ENCODE assay signal across 8 mouse cellular contexts in the genomic region with DNA sequence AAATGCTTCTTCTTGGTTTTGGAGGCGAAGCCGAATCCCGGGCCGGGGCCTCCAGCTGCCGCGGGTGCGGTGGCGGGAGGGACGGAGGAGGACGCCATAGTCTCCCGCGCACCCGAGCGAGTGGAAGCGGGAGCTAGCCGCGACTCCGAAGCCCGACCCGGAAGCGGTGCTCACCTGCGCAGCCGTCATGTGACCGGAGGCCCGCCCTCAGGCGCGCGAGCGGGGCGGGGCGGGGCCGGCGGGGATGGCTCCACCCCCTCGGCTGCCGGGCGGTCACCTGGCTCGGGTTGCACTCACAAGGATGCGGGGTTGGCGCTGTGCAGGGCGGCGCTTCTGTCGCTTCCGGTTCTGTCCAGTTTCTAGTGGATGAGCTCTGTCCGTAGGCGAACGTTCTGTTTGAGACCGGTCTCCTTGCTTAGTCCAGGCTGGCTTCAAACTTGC. TPM values are rescaled to one million over a fixed set of nuclear protein-coding genes. Genes with fewer than 3 reads are reported as not detected.
A peak's percentile ranks its signal among the peaks of the same experiment; 100 is the strongest.
DNase-seq lines count a peak whose midpoint lies in the region; ATAC-seq and TF ChIP-seq lines count a peak whose summit lies in the region.

A gene (minus strand): TSS at position 172 of the 441 bp plus-strand sequence.

- peak within 1 kb of the TSS; percentile 87 for H3K4me3 ChIP-seq in brown adipose tissue, adult 24 weeks (ENCODE audit: insufficient read depth, low read depth, low read length)
- H3K4me3 ChIP-seq in heart, embryonic 12.5 days, result peak within 1 kb of the TSS; percentile 74
- peak within 1 kb of the TSS; percentile 82 for H3K4me3 ChIP-seq in kidney, postnatal 0 days (replicated peaks; ENCODE audit: low read depth, low read length)
- peak within 1 kb of the TSS; percentile 88 for H3K4me3 ChIP-seq in liver, embryonic 12.5 days
- peak within 1 kb of the TSS; percentile 86 for H3K4me3 ChIP-seq in stomach, embryonic 14.5 days (ENCODE audit: low read depth, low read length)

- no peaks in the 10 kb centered on the region for H3K9me3 ChIP-seq in heart, embryonic 12.5 days (replicated peaks)
- no peaks in the 10 kb centered on the region for H3K9me3 ChIP-seq in kidney, postnatal 0 days (replicated peaks; ENCODE audit: low read length)
- H3K9me3 ChIP-seq in liver, embryonic 12.5 days (replicated peaks), result no peaks in the 10 kb centered on the region
- no peaks in the 10 kb centered on the region for H3K9me3 ChIP-seq in stomach, embryonic 14.5 days (ENCODE audit: control insufficient read depth, low read depth, low read length)

- peak; percentile 97 for ATAC-seq in CD4-positive, CD25-positive, alpha-beta regulatory T cell, adult 4 months
- ATAC-seq in heart, embryonic 12.5 days (ENCODE audit: insufficient number of reproducible peaks, low FRiP score), result peak; percentile 99
- ATAC-seq in kidney, postnatal 0 days (replicated peaks; ENCODE audit: low FRiP score, low read depth), result peak; percentile 96
- peak; percentile 94 for ATAC-seq in liver, embryonic 12.5 days
- peak; percentile 98 for ATAC-seq in stomach, embryonic 14.5 days (ENCODE audit: insufficient number of reproducible peaks, insufficient read depth, low FRiP score, low read depth)

- H3K4me2 ChIP-seq in heart, embryonic 12.5 days, result peak within 1 kb of the TSS; percentile 86
- H3K4me2 ChIP-seq in kidney, postnatal 0 days (ENCODE audit: low read length), result peak within 1 kb of the TSS; percentile 94
- peak within 1 kb of the TSS; percentile 90 for H3K4me2 ChIP-seq in liver, embryonic 12.5 days
- peak within 1 kb of the TSS; percentile 90 for H3K4me2 ChIP-seq in stomach, embryonic 14.5 days (replicated peaks; ENCODE audit: low read depth, low read length)

- no peaks in the 10 kb centered on the region for H3K4me1 ChIP-seq in brown adipose tissue, adult 24 weeks (ENCODE audit: control insufficient read depth, insufficient read depth, insufficient read length, low read length)
- peaks cover 12% of the 10 kb centered on the region for H3K4me1 ChIP-seq in heart, embryonic 12.5 days (replicated peaks)
- H3K4me1 ChIP-seq in kidney, postnatal 0 days (replicated peaks; ENCODE audit: insufficient read depth, low read length), result peaks cover 7% of the 10 kb centered on the region; the same call in 1 of the 2 replicates
- peaks cover 63% of the 10 kb centered on the region for H3K4me1 ChIP-seq in liver, embryonic 12.5 days
- H3K4me1 ChIP-seq in stomach, embryonic 14.5 days (ENCODE audit: control insufficient read depth, insufficient read depth, low read length), result no peaks in the 10 kb centered on the region

- peaks cover 23% of the 10 kb centered on the region for H3K36me3 ChIP-seq in heart, embryonic 12.5 days
- H3K36me3 ChIP-seq in kidney, postnatal 0 days (ENCODE audit: insufficient read depth, low read length), result peaks cover 16% of the 10 kb centered on the region
- peaks cover 33% of the 10 kb centered on the region for H3K36me3 ChIP-seq in liver, embryonic 12.5 days
- H3K36me3 ChIP-seq in stomach, embryonic 14.5 days (ENCODE audit: control insufficient read depth, insufficient read depth, low read length), result peaks cover 6% of the 10 kb centered on the region; the same call in 1 of the 2 replicates

- peak; percentile 28 for DNase-seq in fat pad, adult 2 months (ENCODE audit: extremely low read depth, low read depth, low spot score)
- peak; percentile 86 for DNase-seq in kidney, postnatal 0 days (ENCODE audit: low spot score)
- peak; percentile 87 to 92 for DNase-seq in natural killer cell, adult 2 months (ENCODE audit: low spot score in 2 of 2)

- H3K27me3 ChIP-seq in heart, embryonic 12.5 days (replicated peaks), result no peaks in the 10 kb centered on the region
- no peaks in the 10 kb centered on the region for H3K27me3 ChIP-seq in kidney, postnatal 0 days (ENCODE audit: insufficient read depth, low read length)
- H3K27me3 ChIP-seq in liver, embryonic 12.5 days (replicated peaks), result no peaks in the 10 kb centered on the region
- no peaks in the 10 kb centered on the region for H3K27me3 ChIP-seq in stomach, embryonic 14.5 days (ENCODE audit: control insufficient read depth, insufficient read depth, low read length)

- no peak within 1 kb of the TSS for H3K27ac ChIP-seq in brown adipose tissue, adult 24 weeks (replicated peaks; ENCODE audit: low read depth, low read length)
- H3K27ac ChIP-seq in heart, embryonic 12.5 days (ENCODE audit: poor library complexity, severe bottlenecking), result peak within 1 kb of the TSS; percentile 25
- H3K27ac ChIP-seq in kidney, postnatal 0 days, result peak within 1 kb of the TSS; percentile 94
- peak within 1 kb of the TSS; percentile 90 for H3K27ac ChIP-seq in liver, embryonic 12.5 days
- H3K27ac ChIP-seq in stomach, embryonic 14.5 days (ENCODE audit: low read length), result peak within 1 kb of the TSS; percentile 39; the same call in 1 of the 2 replicates

- under 1% methylated on average over 47 of the region's 47 CpGs for WGBS in heart, embryonic 12.5 days
- WGBS in kidney, postnatal 0 days, result under 1% methylated on average over 42 of the region's 47 CpGs
- 1% methylated on average over 46 of the region's 47 CpGs for WGBS in liver, embryonic 12.5 days (ENCODE audit: insufficient replicate concordance)
- WGBS in stomach, embryonic 14.5 days, result under 1% methylated on average over 47 of the region's 47 CpGs

- TF ChIP-seq CTCF in kidney, postnatal 0 days (IDR thresholded peaks at IDR 0.05; ENCODE audit: low read depth), result no peak

- peak within 1 kb of the TSS; percentile 80 for H3K9ac ChIP-seq in heart, embryonic 12.5 days
- H3K9ac ChIP-seq in kidney, postnatal 0 days (ENCODE audit: low read depth, low read length), result peak within 1 kb of the TSS; percentile 87
- peak within 1 kb of the TSS; percentile 97 for H3K9ac ChIP-seq in liver, embryonic 12.5 days
- peak within 1 kb of the TSS; percentile 77 for H3K9ac ChIP-seq in stomach, embryonic 14.5 days (replicated peaks; ENCODE audit: low read depth, low read length)

RNA-seq across cellular contexts. Expression of the gene that starts here (rescaled TPM):
- polyA plus RNA-seq in CD4-positive, CD25-positive, alpha-beta regulatory T cell, adult 4 months (2017; shearing (Covaris generic)), result 10 to 100 TPM; 24.2 to 39.3 TPM
- 15.4 and 18.5 TPM in 2 replicates for polyA plus RNA-seq in brown adipose tissue, adult 24 weeks (2012; ENCODE audit: insufficient read depth, insufficient read length, missing spikeins)
- 29.7 and 31.5 TPM in 2 replicates for polyA plus RNA-seq in heart, embryonic 12.5 days (2016; fragmentation: Nextera tagmentation; extraction: Ambion mirVana)
- 45.0 and 50.1 TPM in 2 replicates for polyA plus RNA-seq in kidney, postnatal 0 days (2015; fragmentation: Nextera tagmentation; extraction: Ambion mirVana)
- 44.7 and 50.0 TPM in 2 replicates for polyA plus RNA-seq in liver, embryonic 12.5 days (2016; fragmentation: Nextera tagmentation; extraction: Ambion mirVana)
- 22.7 and 22.9 TPM in 2 replicates for polyA plus RNA-seq in stomach, embryonic 14.5 days (2014; fragmentation: Nextera tagmentation; extraction: Ambion mirVana)

Comparison
In these comparisons a context has a peak if more than half of its experiments do, and no peak if none do; other contexts are left out.
1. DNase-seq: peak in every context shown above with its lines; median percentile 90 in natural killer cell, adult 2 months; 86 in kidney, postnatal 0 days; 28 in fat pad, adult 2 months.